In genomic region chr5:122505554-122505953, GRCm38 (mm10) we compare ENCODE assay signal across 12 mouse cellular contexts.
"Had no signal": no experiment of that assay in that cellular context is flagged by ENCODE, and none has a peak within 500 bp of the region (broad histone marks: within the 10 kb centered on the region; RNA-seq: fewer than 3 reads in every experiment).

No protein-coding gene starts in this region.

- DNase-seq: cerebellum, postnatal 10 days; cerebellum, postnatal 14 days; cerebellum, postnatal 25 days; cerebellum, postnatal 36 days; embryo, embryonic 11 days; forebrain, postnatal 0 days; gastrocnemius, adult 2 months; gastrocnemius, postnatal 10 days; gastrocnemius, postnatal 14 days; gastrocnemius, postnatal 25 days; gastrocnemius, postnatal 36 days; heart, adult 18-20 months had no signal
